Mouse (Mus musculus) lung, adult 10 weeks (tissue): ENCODE results near the gene Huwe1. TPM values are rescaled to one million over a fixed set of nuclear protein-coding genes. Genes with fewer than 3 reads are reported as not detected.

Source experiments
- polyA plus RNA-seq: library from polyadenylated mRNA; stranded (reverse); fragments of 350-450 nt; fragmentation: Illumina TruSeq; extraction: RNeasy Lipid Tissue Mini Kit (QIAGEN cat#74804); gene quantifications from one replicate; pipeline ENCODE4 v1.2.3, GENCODE M21; 2014; ENCODE audit warnings: low read depth, low replicate concordance; ENCODE audit not compliant: insufficient read depth

The Huwe1 gene
- 10.3 TPM for polyA plus RNA-seq

DNA sequence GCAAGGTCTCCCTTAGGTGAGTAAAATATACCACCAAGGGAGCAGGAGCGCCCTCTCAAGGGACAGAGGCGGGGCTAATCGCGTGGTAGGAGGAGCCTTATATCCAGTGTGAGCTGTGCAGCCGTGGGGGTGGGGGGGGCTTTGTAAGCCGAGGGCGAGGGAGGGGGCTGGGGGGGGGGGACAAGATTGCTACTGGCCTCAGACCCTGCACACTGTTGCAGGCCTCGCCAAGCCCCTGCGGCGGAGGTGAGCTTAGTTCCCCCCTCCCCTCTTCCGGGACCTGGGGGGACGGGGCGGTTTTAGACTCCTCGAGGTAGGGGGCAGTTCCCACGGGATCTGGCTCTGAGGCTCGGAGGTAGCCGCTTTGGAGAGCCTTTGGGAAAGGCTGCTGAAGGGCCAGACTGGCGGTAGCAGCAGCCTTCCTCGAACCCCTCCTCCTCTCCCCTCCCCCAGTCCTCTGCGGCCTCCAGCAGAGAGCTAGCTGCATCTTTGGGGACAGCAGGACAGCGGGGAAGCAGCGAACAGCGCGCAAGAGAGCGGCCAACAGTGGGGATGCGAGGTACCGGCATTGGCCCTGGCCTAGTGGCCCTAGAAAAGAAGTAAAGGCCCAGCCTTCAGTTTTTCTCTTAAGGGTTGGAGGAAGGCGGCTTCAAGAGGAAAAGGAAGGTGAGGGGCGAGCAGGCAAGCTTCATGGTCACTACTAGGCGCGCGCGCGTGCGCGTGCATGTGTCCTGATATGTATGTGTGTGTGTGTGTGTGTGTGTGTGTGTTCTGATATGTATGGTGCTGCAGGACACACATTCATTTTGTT lies at the start of gene Huwe1:
Gene Huwe1, plus strand, starts transcription at position 107 of the 811 bp plus-strand sequence.

Other genes with a start within 250 kb of the Huwe1 start
- 114 TPM for gene Hsd17b10, start 201.0 kb downstream of the Huwe1 start, polyA plus RNA-seq
- gene Ribc1, start 215.5 kb downstream of the Huwe1 start, polyA plus RNA-seq: 1.9 TPM
- gene Smc1a, start 215.6 kb downstream of the Huwe1 start, polyA plus RNA-seq: 27.2 TPM